Mouse (Mus musculus): ENCODE results near the gene Bmyc. TPM values are rescaled to one million over a fixed set of nuclear protein-coding genes. Genes with fewer than 3 reads are reported as not detected.
"Not testable (repeated sequence)": the region's sequence is repeated elsewhere in the genome, so short reads cannot be mapped to it uniquely, and the experiment has no call there.

Gene Bmyc
- polyA plus RNA-seq, 1 experiment, result 99.6 TPM

DNA sequence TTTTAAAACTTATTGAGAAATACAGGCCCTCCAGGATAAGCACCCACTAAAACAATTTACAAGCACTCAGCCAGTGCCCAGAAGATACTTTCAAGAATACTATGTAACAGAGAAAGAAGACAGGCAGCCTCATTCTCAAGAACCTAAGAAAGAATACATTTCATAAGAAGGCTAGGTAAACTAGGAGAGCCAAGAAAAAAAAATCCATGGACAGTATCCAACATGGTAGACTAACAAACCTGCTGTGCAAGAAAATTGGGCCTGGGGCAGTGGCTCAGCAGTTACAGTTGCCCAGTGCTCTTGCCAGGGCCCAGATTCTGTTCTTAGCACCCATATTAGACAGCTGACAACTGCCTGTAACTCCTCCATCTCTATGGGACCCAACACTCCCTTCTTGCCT lies 10.7 kb downstream of the Bmyc start:
- no peak overlapping the region for H3K4me3 ChIP-seq (ENCODE audit: insufficient read depth, low read length)
- no peaks in the 10 kb centered on the region for H3K4me1 ChIP-seq (ENCODE audit: control insufficient read depth, insufficient read depth, low read length)
- no peak for TF ChIP-seq POLR2A (IDR thresholded peaks at IDR 0.05; ENCODE audit: extremely low read depth, insufficient read depth, low read length)
- TF ChIP-seq CTCF (IDR thresholded peaks at IDR 0.05; ENCODE audit: extremely low read depth, insufficient read depth, low read length), result no peak
- H3K27ac ChIP-seq (ENCODE audit: insufficient read depth, low read length), result no peak overlapping the region

DNA sequence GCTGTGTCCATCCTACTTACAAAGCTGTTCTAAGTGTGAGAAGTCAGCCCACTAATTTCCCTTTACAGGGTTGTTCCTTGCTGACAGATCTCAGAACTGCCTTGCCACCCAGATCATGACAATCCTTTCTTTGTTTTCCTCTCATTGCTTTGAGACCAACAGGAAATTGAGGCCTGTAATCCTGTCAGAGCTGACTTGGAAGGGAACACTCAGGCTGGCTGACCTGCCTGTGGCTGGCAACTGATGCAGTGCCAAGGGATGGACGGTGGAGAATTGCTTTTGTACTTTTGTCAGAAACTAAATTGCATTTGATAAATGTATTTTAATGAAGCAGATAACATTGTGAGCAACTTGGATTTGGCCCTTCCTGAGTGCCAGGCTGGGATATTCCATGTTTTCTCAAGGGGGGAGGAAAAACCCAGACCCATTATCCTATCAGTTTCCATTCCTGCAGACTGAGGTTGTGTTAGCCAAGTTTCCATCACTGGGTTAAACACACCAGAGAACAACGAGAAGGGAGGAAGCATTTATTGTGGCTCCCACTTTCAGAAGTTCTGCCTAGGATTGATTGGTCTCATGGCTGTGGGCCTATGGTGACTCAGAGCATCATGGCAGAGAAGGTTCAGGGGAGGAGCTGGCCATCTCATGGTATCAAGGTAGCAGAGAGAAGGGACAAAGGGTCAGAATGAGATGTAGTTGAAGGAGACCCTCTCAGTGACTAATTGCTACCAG lies 26.8 kb downstream of the Bmyc start:
- H3K27ac ChIP-seq (ENCODE audit: insufficient read depth, low read length), result no peak overlapping the region
- no peak for TF ChIP-seq CTCF (IDR thresholded peaks at IDR 0.05; ENCODE audit: extremely low read depth, insufficient read depth, low read length)
- no peak for TF ChIP-seq POLR2A (IDR thresholded peaks at IDR 0.05; ENCODE audit: extremely low read depth, insufficient read depth, low read length)
- H3K4me3 ChIP-seq (ENCODE audit: insufficient read depth, low read length), result no peak overlapping the region
- H3K4me1 ChIP-seq (ENCODE audit: control insufficient read depth, insufficient read depth, low read length), result no peaks in the 10 kb centered on the region

DNA sequence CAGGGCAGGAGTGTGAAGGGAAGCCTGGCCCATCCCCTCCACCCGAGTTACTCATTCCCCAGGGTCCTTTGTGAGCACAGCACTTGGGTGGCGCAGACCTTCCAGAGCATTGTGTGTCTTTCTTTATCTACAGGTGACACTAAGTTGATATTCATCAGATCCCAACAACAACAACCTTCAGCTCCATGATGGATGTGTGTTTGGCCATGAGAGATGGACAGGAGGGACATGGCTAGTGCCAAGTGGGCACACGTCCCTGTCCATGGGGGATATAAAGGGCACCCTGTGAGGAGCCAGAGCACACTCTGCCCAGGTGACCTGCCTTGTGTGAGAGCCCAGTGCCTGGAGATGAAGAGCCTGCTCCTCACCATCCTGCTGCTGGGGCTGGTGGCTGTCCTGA lies 30.2 kb downstream of the Bmyc start, which contains the start of gene Obp2b:
Gene Obp2b, plus strand, starts transcription at position 301 of the 400 bp plus-strand sequence.
- H3K27ac ChIP-seq (ENCODE audit: insufficient read depth, low read length); H3K4me3 ChIP-seq (ENCODE audit: insufficient read depth, low read length); H3K4me1 ChIP-seq (ENCODE audit: control insufficient read depth, insufficient read depth, low read length): not testable (repeated sequence)

DNA sequence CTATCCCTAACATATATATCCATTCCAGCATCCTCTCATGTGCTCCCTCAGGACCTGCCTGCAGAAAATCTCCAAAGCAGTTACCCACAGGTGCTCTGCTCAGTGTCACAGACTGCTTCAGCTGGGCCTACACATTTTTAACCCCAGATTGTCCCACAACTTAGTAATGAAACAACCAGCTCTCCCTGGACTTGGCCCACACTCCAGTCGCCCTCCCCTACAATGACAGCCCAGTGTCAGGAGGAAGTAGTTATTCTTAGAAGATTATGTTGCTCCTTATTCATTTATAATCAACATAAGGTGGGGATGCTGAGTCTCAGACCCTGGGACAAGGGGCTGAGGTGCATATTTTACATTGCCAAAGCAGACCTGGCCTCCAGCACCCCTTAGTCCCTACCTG lies 35.1 kb downstream of the Bmyc start:
- Histone ChIP-seq H3K4me1 (ENCODE audit: control insufficient read depth, insufficient read depth, low read length) (no peaks in the 10 kb centered on the region), H3K27ac (ENCODE audit: insufficient read depth, low read length) (no peak overlapping the region), H3K4me3 (ENCODE audit: insufficient read depth, low read length) (no peak overlapping the region)
- no peak for TF ChIP-seq POLR2A (IDR thresholded peaks at IDR 0.05; ENCODE audit: extremely low read depth, insufficient read depth, low read length)
- TF ChIP-seq CTCF (IDR thresholded peaks at IDR 0.05; ENCODE audit: extremely low read depth, insufficient read depth, low read length), result no peak

DNA sequence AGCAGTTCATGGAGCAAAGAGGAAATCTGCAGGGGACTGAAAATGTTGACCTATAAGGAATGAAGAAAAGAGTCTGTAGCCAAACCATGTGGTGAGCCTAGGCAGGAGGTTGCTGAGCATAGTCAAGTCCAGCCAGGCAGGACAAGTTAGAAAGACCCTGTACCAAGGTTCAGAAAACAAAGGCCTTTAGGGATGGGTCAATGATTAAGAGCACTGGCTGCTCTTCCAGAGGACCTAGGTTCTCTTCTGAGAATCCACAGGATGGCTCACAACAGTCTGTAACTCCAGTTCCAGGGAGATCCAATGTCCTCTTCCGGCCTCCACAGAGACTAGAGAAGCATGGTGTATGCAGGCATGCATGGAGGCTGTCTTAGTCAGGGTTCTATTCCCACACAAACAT lies 47.7 kb downstream of the Bmyc start:
- TF ChIP-seq POLR2A (IDR thresholded peaks at IDR 0.05; ENCODE audit: extremely low read depth, insufficient read depth, low read length) (no peak), CTCF (IDR thresholded peaks at IDR 0.05; ENCODE audit: extremely low read depth, insufficient read depth, low read length) (no peak)

More for the DNA sequence above, 47.7 kb downstream of the Bmyc start:
- Histone ChIP-seq H3K4me3 (ENCODE audit: insufficient read depth, low read length) (no peak overlapping the region), H3K27ac (ENCODE audit: insufficient read depth, low read length) (no peak overlapping the region), H3K4me1 (ENCODE audit: control insufficient read depth, insufficient read depth, low read length) (no peaks in the 10 kb centered on the region)

Other genes starting within 250 kb of the Bmyc start
- 0.72 and 0.79 TPM in 2 replicates for gene Clic3, start 249.9 kb upstream of the Bmyc start, polyA plus RNA-seq (2012; rRNA removed)
- gene Paxx, start 245.6 kb upstream of the Bmyc start, polyA plus RNA-seq (2012; rRNA removed), result 137 TPM in 2 replicates
- gene Ptgds, start 236.7 kb upstream of the Bmyc start, polyA plus RNA-seq (2012; rRNA removed), result 2,250 and 2,426 TPM in 2 replicates
- gene Lcn12, start 212.8 kb upstream of the Bmyc start, polyA plus RNA-seq (2012; rRNA removed), result not detected in 2 replicates
- 44.3 and 46.1 TPM in 2 replicates for gene Fbxw5, start 206.0 kb upstream of the Bmyc start, polyA plus RNA-seq (2012; rRNA removed)
- gene C8g, start 205.0 kb upstream of the Bmyc start, polyA plus RNA-seq (2012; rRNA removed), result 2.3 and 3.3 TPM in 2 replicates
- gene Traf2, start 159.8 kb upstream of the Bmyc start, polyA plus RNA-seq (2012; rRNA removed), result 8.4 and 9.1 TPM in 2 replicates
- gene Edf1, start 148.9 kb upstream of the Bmyc start, polyA plus RNA-seq (2012; rRNA removed), result 270 and 276 TPM in 2 replicates
- gene Mamdc4, start 131.9 kb upstream of the Bmyc start, polyA plus RNA-seq (2012; rRNA removed), result 1.1 and 1.2 TPM in 2 replicates
- gene Phpt1, start 131.5 kb upstream of the Bmyc start, polyA plus RNA-seq (2012; rRNA removed), result 123 and 129 TPM in 2 replicates
- gene Ajm1, start 125.0 kb upstream of the Bmyc start, polyA plus RNA-seq (2012; rRNA removed), result 115 and 125 TPM in 2 replicates
- 158 and 162 TPM in 2 replicates for gene Rabl6, start 98.2 kb upstream of the Bmyc start, polyA plus RNA-seq (2012; rRNA removed)
- 0.02 TPM in 1 of 2 replicates, not detected in the other for gene Ccdc183, start 89.1 kb upstream of the Bmyc start, polyA plus RNA-seq (2012; rRNA removed)
- 73.9 and 82.8 TPM in 2 replicates for gene Tmem141, start 84.7 kb upstream of the Bmyc start, polyA plus RNA-seq (2012; rRNA removed)
- 0.30 and 0.33 TPM in 2 replicates for gene Fcna, start 78.7 kb upstream of the Bmyc start, polyA plus RNA-seq (2012; rRNA removed)
- not detected in 2 replicates for gene Lcn8, start 53.6 kb upstream of the Bmyc start, polyA plus RNA-seq (2012; rRNA removed)
- not detected in 2 replicates for gene Lcn5, start 48.8 kb upstream of the Bmyc start, polyA plus RNA-seq (2012; rRNA removed)
- gene Lcn6, start 30.0 kb upstream of the Bmyc start, polyA plus RNA-seq (2012; rRNA removed), result not detected in 2 replicates
- gene Lcn10, start 24.0 kb upstream of the Bmyc start, polyA plus RNA-seq (2012; rRNA removed), result not detected in 2 replicates
- gene Obp2a, start 6.7 kb upstream of the Bmyc start, polyA plus RNA-seq (2012; rRNA removed), result not detected in 2 replicates
- 0.15 TPM in 1 of 2 replicates, not detected in the other for gene Obp2b, start 30.3 kb downstream of the Bmyc start, polyA plus RNA-seq (2012; rRNA removed)
- gene Lcn3, start 58.8 kb downstream of the Bmyc start, polyA plus RNA-seq (2012; rRNA removed), result not detected in 2 replicates
- gene Lcn11, start 70.3 kb downstream of the Bmyc start, polyA plus RNA-seq (2012; rRNA removed), result not detected in 2 replicates
- gene Gm13539, start 75.5 kb downstream of the Bmyc start, polyA plus RNA-seq (2012; rRNA removed), result not detected in 2 replicates
- not detected in 2 replicates for gene Glt6d1, start 109.1 kb downstream of the Bmyc start, polyA plus RNA-seq (2012; rRNA removed)
- not detected in 2 replicates for gene Lcn9, start 116.4 kb downstream of the Bmyc start, polyA plus RNA-seq (2012; rRNA removed)
- 0.08 TPM in 1 of 2 replicates, not detected in the other for gene Sohlh1, start 140.5 kb downstream of the Bmyc start, polyA plus RNA-seq (2012; rRNA removed)
- 191 and 197 TPM in 2 replicates for gene Kcnt1, start 157.0 kb downstream of the Bmyc start, polyA plus RNA-seq (2012; rRNA removed)

All from cortical plate, adult 2 months (tissue).